Mouse (Mus musculus) splenic B cell, adult 2 months (primary cell): ENCODE results near the gene Fhl2.

Experiments
- DNase-seq: peaks from one replicate; pipeline ENCODE4 v3.0.0-alpha.2; 2011; ENCODE audit warnings: low read depth, low spot score
- H3K27me3 ChIP-seq: 2 replicates; pipeline ENCODE4 v1.6.1; 2012; ENCODE audit warnings: mild to moderate bottlenecking, low read length, moderate library complexity, mixed read lengths; ENCODE audit not compliant: control insufficient read depth, poor library complexity, insufficient read depth, severe bottlenecking
- H3K36me3 ChIP-seq: 2 replicates; pipeline ENCODE4 v1.6.1; 2012; ENCODE audit warnings: mild to moderate bottlenecking, low read length, moderate library complexity, mixed read lengths; ENCODE audit not compliant: control insufficient read depth, poor library complexity, insufficient read depth, severe bottlenecking

Fhl2 gene

GRCm38 (mm10) chr1:43090418-43090817 lies 106.4 kb downstream of the Fhl2 start:
- no peaks in the 10 kb centered on the region for H3K27me3 ChIP-seq
- DNase-seq = no peak
- no peaks in the 10 kb centered on the region for H3K36me3 ChIP-seq

- Histone ChIP-seq H3K36me3 (no peaks in the 10 kb centered on the region; the same call in 1 of the 2 replicates), H3K27me3 (no peaks in the 10 kb centered on the region)
- no peak for DNase-seq
Observed at GRCm38 (mm10) chr1:43082946-43083345, 113.8 kb downstream of the Fhl2 start.

GRCm38 (mm10) chr1:43078124-43078523 lies 118.7 kb downstream of the Fhl2 start:
- Histone ChIP-seq H3K27me3 (no peaks in the 10 kb centered on the region), H3K36me3 (no peaks in the 10 kb centered on the region; the same call in 1 of the 2 replicates)
- DNase-seq = no peak

GRCm38 (mm10) chr1:43074791-43075190 lies 122.0 kb downstream of the Fhl2 start:
- DNase-seq = no peak
- 0 out of 2 replicates have a peak, but pooled peaks cover 1% of the 10 kb centered on the region for H3K36me3 ChIP-seq
- no peaks in the 10 kb centered on the region for H3K27me3 ChIP-seq
